Mouse (Mus musculus) forebrain, embryonic 11.5 days (tissue): ENCODE measurements around the gene Gm7982. TPM values are rescaled to one million over a fixed set of nuclear protein-coding genes. Genes with fewer than 3 reads are reported as not detected.
"Not testable (repeated sequence)": the region's sequence is repeated elsewhere in the genome, so short reads cannot be mapped to it uniquely, and the experiment has no call there.

ENCODE experiments used
- ATAC-seq: fragments of 200-750 bp; cut with Nextera tagmentation; replicated peaks from 2 replicates; pipeline ENCODE4 v1.8.0; 2017; ENCODE audit warnings: moderate TSS enrichment; ENCODE audit not compliant: low FRiP score
- DNase-seq: peaks from one replicate; pipeline ENCODE4 v3.0.0-alpha.2; 2017; ENCODE audit warnings: low spot score
- H3K27ac ChIP-seq: fragments of 300-500 bp; sonication (generic); 2 replicates; pipeline ENCODE4 v1.5.1; 2014; ENCODE audit warnings: low read depth, low read length
- H3K27me3 ChIP-seq: fragments of 300-500 bp; sonication (generic); 2 replicates; pipeline ENCODE4 v1.6.1; 2014; ENCODE audit warnings: mild to moderate bottlenecking, low read length, mixed read lengths; ENCODE audit not compliant: control insufficient read depth, insufficient read depth
- H3K36me3 ChIP-seq: fragments of 300-500 bp; sonication (generic); 2 replicates; pipeline ENCODE4 v1.6.1; 2014; ENCODE audit warnings: mild to moderate bottlenecking, low read length, moderate library complexity, mixed read lengths; ENCODE audit not compliant: control insufficient read depth, insufficient read depth
- H3K4me1 ChIP-seq: fragments of 300-500 bp; sonication (generic); replicated peaks from 2 replicates; pipeline ENCODE4 v1.6.1; 2014; ENCODE audit warnings: low read length, mixed read lengths; ENCODE audit not compliant: control insufficient read depth, insufficient read depth
- H3K4me2 ChIP-seq: fragments of 300-500 bp; sonication (generic); 2 replicates; pipeline ENCODE4 v1.6.1; 2014; ENCODE audit warnings: low read depth, mild to moderate bottlenecking, low read length, moderate library complexity, mixed read lengths; ENCODE audit not compliant: severe bottlenecking
- H3K4me3 ChIP-seq: fragments of 300-500 bp; sonication (generic); 2 replicates; pipeline ENCODE4 v1.5.1; 2014; ENCODE audit warnings: low read depth, low read length
- H3K9ac ChIP-seq: fragments of 300-500 bp; sonication (generic); 2 replicates; pipeline ENCODE4 v1.6.1; 2014; ENCODE audit warnings: low read length
- H3K9me3 ChIP-seq: fragments of 300-500 bp; sonication (generic); 2 replicates; pipeline ENCODE4 v1.6.1; 2016; ENCODE audit warnings: low read length, mixed read lengths; ENCODE audit not compliant: control insufficient read depth
- WGBS: fragments of 180-500 bp; shearing (Covaris S2); extraction: QIAGEN DNeasy Blood & Tissue Kit; methylation state at CpG from one replicate; pipeline ENCODE4 v1.1.7; 2014; 5-methylcytosine and 5-hydroxymethylcytosine counted together
- polyA plus RNA-seq: library from polyadenylated mRNA; unstranded; fragments of >200 nt; fragmentation: Nextera tagmentation; extraction: Ambion mirVana; gene quantifications from 2 replicates; pipeline ENCODE4 v1.2.1, GENCODE M21; 2014

The Gm7982 gene
- not detected in 2 replicates for polyA plus RNA-seq

DNA sequence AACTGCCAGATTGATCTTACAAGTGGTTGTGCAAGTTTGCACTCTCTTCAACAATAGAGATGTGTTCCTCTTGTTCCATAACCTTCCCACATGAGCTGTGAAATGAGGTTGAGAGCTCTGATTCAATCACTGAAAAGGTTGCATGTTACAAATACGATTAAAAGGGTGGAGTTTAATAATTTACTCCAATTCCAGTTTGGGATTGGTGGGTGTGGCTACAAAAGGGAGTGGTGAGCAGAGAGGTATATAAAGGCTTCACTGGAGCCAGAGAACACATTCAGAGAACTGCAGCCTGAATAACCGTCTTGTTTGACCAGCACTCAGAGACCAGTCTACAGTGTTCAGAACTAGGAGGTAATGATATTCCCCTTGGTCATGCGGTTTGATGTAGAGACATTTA lies at the start of gene Gm7982:
TSS of gene Gm7982 (plus strand) at position 301 of the 400 bp plus-strand sequence.
- no CpG with 5 or more reads among the region's 3 CpGs for WGBS
- H3K9ac ChIP-seq, DNase-seq, H3K9me3 ChIP-seq, H3K27me3 ChIP-seq, H3K36me3 ChIP-seq, ATAC-seq, H3K27ac ChIP-seq, H3K4me1 ChIP-seq, H3K4me2 ChIP-seq, H3K4me3 ChIP-seq: not testable (repeated sequence)

DNA sequence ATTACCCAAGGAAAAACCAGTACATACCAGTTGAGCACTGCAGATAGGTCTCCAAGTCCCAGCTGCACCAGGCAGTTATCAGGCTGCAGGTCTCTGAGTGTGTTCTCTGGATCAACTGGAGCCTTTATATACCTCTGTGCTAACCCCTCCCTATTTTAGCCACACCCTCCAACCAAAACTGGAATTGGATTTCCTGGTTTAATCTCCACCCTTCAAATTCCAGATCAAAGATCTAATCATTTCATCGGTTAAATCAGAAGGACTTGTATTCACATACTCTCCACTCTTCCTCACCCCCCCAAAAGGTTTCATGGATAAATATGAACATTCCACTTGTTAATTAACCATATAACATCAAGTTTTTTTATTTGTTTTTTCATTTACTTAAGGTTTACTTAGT lies 5.7 kb upstream of the Gm7982 start, which contains the start of gene Gm7978:
TSS of gene Gm7978 (minus strand) at position 101 of the 400 bp plus-strand sequence.
- not testable (repeated sequence) for H3K4me2 ChIP-seq
- WGBS: no CpG with 5 or more reads among the region's 1 CpGs

DNA sequence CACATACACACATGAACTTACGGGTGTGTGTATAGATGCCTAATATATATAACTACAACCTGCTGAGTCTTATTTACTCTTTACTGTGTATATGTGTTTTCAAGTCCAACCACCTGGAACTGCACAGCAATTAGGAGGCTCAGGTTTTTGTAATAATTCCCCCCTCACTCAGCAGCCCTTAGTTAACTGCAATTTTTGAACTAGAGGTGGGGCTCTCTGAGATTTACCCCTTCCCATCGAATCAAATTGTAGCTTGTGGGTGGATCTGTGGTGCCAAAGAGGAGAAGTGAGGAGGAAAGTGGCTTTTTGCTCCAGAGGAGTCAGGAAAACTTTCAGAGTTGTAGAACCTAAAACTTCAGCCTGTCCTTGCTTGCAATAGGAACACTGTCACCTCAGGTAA lies 33.9 kb downstream of the Gm7982 start, which contains the start of gene E330014E10Rik:
TSS of gene E330014E10Rik (plus strand) at position 301 of the 400 bp plus-strand sequence.
- no CpG with 5 or more reads among the region's 2 CpGs for WGBS
- not testable (repeated sequence) for DNase-seq, H3K4me1 ChIP-seq, H3K36me3 ChIP-seq, H3K27me3 ChIP-seq, H3K27ac ChIP-seq, H3K9ac ChIP-seq, H3K4me2 ChIP-seq, H3K9me3 ChIP-seq, ATAC-seq, H3K4me3 ChIP-seq

More for the DNA sequence above, 5.7 kb upstream of the Gm7982 start, which contains the start of gene Gm7978:
- H3K27me3 ChIP-seq, H3K36me3 ChIP-seq, H3K9ac ChIP-seq, H3K4me3 ChIP-seq, H3K9me3 ChIP-seq, H3K4me1 ChIP-seq, DNase-seq, ATAC-seq, H3K27ac ChIP-seq: not testable (repeated sequence)

Other genes with a start within 250 kb of the Gm7982 start
- not detected in 2 replicates for gene Gm3286, start 231.3 kb upstream of the Gm7982 start, polyA plus RNA-seq
- not detected in 2 replicates for gene Gm7971, start 147.1 kb upstream of the Gm7982 start, polyA plus RNA-seq
- gene Gm7978, start 5.8 kb upstream of the Gm7982 start, polyA plus RNA-seq: not detected in 2 replicates
- not detected in 2 replicates for gene E330014E10Rik, start 34.0 kb downstream of the Gm7982 start, polyA plus RNA-seq
- gene Cxcl13, start 214.9 kb downstream of the Gm7982 start, polyA plus RNA-seq: 0.40 and 1.2 TPM in 2 replicates